Mouse (Mus musculus) intestine, postnatal 0 days (tissue): ENCODE measurements around the gene Fkbp15. TPM values are rescaled to one million over a fixed set of nuclear protein-coding genes. Genes with fewer than 3 reads are reported as not detected.

Source experiments
- ATAC-seq: fragments of 200-750 bp; cut with Nextera tagmentation; 2 replicates; pipeline ENCODE4 v1.8.0; 2017; ENCODE audit warnings: mild to moderate bottlenecking, moderate TSS enrichment, moderate library complexity
- H3K27ac ChIP-seq: fragments of 300-500 bp; sonication (generic); 2 replicates; pipeline ENCODE4 v1.5.1; 2014; ENCODE audit warnings: mild to moderate bottlenecking, low read depth, low read length, moderate library complexity
- H3K27me3 ChIP-seq: fragments of 300-500 bp; sonication (generic); replicated peaks from 2 replicates; pipeline ENCODE4 v1.6.1; 2014; ENCODE audit warnings: low read length, mixed read lengths; ENCODE audit not compliant: control insufficient read depth, insufficient read depth
- H3K36me3 ChIP-seq: fragments of 300-500 bp; sonication (generic); 2 replicates; pipeline ENCODE4 v1.6.1; 2014; ENCODE audit warnings: mild to moderate bottlenecking, moderate library complexity; ENCODE audit not compliant: control insufficient read depth, insufficient read depth
- H3K4me1 ChIP-seq: fragments of 300-500 bp; sonication (generic); replicated peaks from 2 replicates; pipeline ENCODE4 v1.6.1; 2014; ENCODE audit warnings: antibody characterized with exemption, low read length, mixed read lengths; ENCODE audit not compliant: control insufficient read depth, insufficient read depth
- H3K4me2 ChIP-seq: fragments of 300-500 bp; sonication (generic); replicated peaks from 2 replicates; pipeline ENCODE4 v1.6.1; 2014; ENCODE audit warnings: low read depth, mild to moderate bottlenecking, moderate library complexity
- H3K4me3 ChIP-seq: fragments of 300-500 bp; sonication (generic); 2 replicates; pipeline ENCODE4 v1.5.1; 2014; ENCODE audit warnings: low read depth, low read length
- H3K9ac ChIP-seq: fragments of 300-500 bp; sonication (generic); 2 replicates; pipeline ENCODE4 v1.6.1; 2014; ENCODE audit warnings: mild to moderate bottlenecking, low read depth, low read length
- H3K9me3 ChIP-seq: fragments of 300-500 bp; sonication (generic); 2 replicates; pipeline ENCODE4 v1.6.1; 2016; ENCODE audit warnings: mixed run types; ENCODE audit not compliant: control insufficient read depth
- CTCF ChIP-seq: sonication (generic); IDR thresholded peaks from 2 replicates; pipeline ENCODE4 v1.5.1; 2016; ENCODE audit warnings: low read depth, mild to moderate bottlenecking, control low read depth, antibody characterized with exemption, moderate library complexity
- WGBS: fragments of 180-500 bp; shearing (Covaris S2); extraction: QIAGEN DNeasy Blood & Tissue Kit; methylation state at CpG from one replicate; pipeline ENCODE4 v1.1.7; 2014; 5-methylcytosine and 5-hydroxymethylcytosine counted together
- polyA plus RNA-seq: library from polyadenylated mRNA; unstranded; fragments of >200 nt; fragmentation: Nextera tagmentation; extraction: Ambion mirVana; gene quantifications from 2 replicates; pipeline ENCODE4 v1.2.1, GENCODE M21; 2015

The Fkbp15 gene
- polyA plus RNA-seq, 1 experiment from 2014 or later = 16.9 TPM

- Histone ChIP-seq H3K27ac (peak overlapping the region; percentile 85; the same call in 1 of the 2 replicates), H3K4me3 (peak overlapping the region; percentile 83), H3K27me3 (no peaks in the 10 kb centered on the region), H3K36me3 (peaks cover 9% of the 10 kb centered on the region; the same call in 1 of the 2 replicates), H3K9me3 (no peaks in the 10 kb centered on the region), H3K4me2 (peak overlapping the region; percentile 75), H3K4me1 (peaks cover 6% of the 10 kb centered on the region; the same call in 1 of the 2 replicates), H3K9ac (peak overlapping the region; percentile 68)
- TF ChIP-seq CTCF = no peak
- no peak for ATAC-seq
- 38% methylated on average over 7 of the region's 7 CpGs for WGBS
These were observed 1.0 kb downstream of the Fkbp15 start for GRCm38 (mm10) chr4:62359256-62359775.

GRCm38 (mm10) chr4:62357631-62358148, 2.7 kb downstream of the Fkbp15 start:
- H3K4me3 ChIP-seq = no peak overlapping the region
- H3K36me3 ChIP-seq = peaks cover 9% of the 10 kb centered on the region; the same call in 1 of the 2 replicates
- no peak overlapping the region for H3K9ac ChIP-seq
- TF ChIP-seq CTCF = no peak
- H3K27ac ChIP-seq = no peak overlapping the region
- no peak for ATAC-seq
- no peak overlapping the region for H3K4me2 ChIP-seq
- WGBS = 78% methylated on average over 1 of the region's 1 CpGs
- no peaks in the 10 kb centered on the region for H3K27me3 ChIP-seq
- peaks cover 4% of the 10 kb centered on the region; the same call in 1 of the 2 replicates for H3K4me1 ChIP-seq
- no peaks in the 10 kb centered on the region for H3K9me3 ChIP-seq

- no peak overlapping the region for H3K4me3 ChIP-seq
- H3K27me3 ChIP-seq = no peaks in the 10 kb centered on the region
- no peak for ATAC-seq
- H3K9ac ChIP-seq = no peak overlapping the region
- peaks cover 2% of the 10 kb centered on the region; the same call in 1 of the 2 replicates for H3K4me1 ChIP-seq
- H3K36me3 ChIP-seq = peaks cover 17% of the 10 kb centered on the region
- H3K27ac ChIP-seq = no peak overlapping the region
- H3K4me2 ChIP-seq = no peak overlapping the region
- no peaks in the 10 kb centered on the region for H3K9me3 ChIP-seq
- no peak for TF ChIP-seq CTCF
- WGBS = 86% methylated on average over 2 of the region's 2 CpGs
These were observed 11.0 kb downstream of the Fkbp15 start for GRCm38 (mm10) chr4:62349371-62349770.

- no peak for TF ChIP-seq CTCF
- Histone ChIP-seq H3K9me3 (no peaks in the 10 kb centered on the region), H3K9ac (no peak overlapping the region), H3K36me3 (peaks cover 24% of the 10 kb centered on the region), H3K4me1 (peaks cover 2% of the 10 kb centered on the region; the same call in 1 of the 2 replicates), H3K4me3 (no peak overlapping the region), H3K27me3 (no peaks in the 10 kb centered on the region), H3K27ac (peak overlapping the region; percentile 54; the same call in 1 of the 2 replicates), H3K4me2 (no peak overlapping the region)
- 36% methylated on average over 2 of the region's 2 CpGs for WGBS
- ATAC-seq = no peak
These were observed 12.0 kb downstream of the Fkbp15 start for GRCm38 (mm10) chr4:62348329-62348705.

GRCm38 (mm10) chr4:62347605-62348328, 12.6 kb downstream of the Fkbp15 start:
- 0 out of 2 replicates have a peak, but pooled peaks have one; percentile 16 for ATAC-seq
- 0 out of 2 replicates have a peak overlapping the region, but pooled peaks have one; percentile 17 for H3K4me2 ChIP-seq
- no peaks in the 10 kb centered on the region for H3K9me3 ChIP-seq

GRCm38 (mm10) chr4:62345827-62346226, 14.5 kb downstream of the Fkbp15 start:
- 78% methylated on average over 4 of the region's 4 CpGs for WGBS
- H3K27ac ChIP-seq = no peak overlapping the region

More at GRCm38 (mm10) chr4:62347605-62348328, 12.6 kb downstream of the Fkbp15 start:
- Histone ChIP-seq H3K27ac (peak overlapping the region; percentile 54; the same call in 1 of the 2 replicates), H3K9ac (no peak overlapping the region), H3K27me3 (no peaks in the 10 kb centered on the region), H3K4me1 (peaks cover 2% of the 10 kb centered on the region; the same call in 1 of the 2 replicates), H3K4me3 (no peak overlapping the region), H3K36me3 (peaks cover 27% of the 10 kb centered on the region)
- WGBS = 47% methylated on average over 9 of the region's 9 CpGs
- TF ChIP-seq CTCF = no peak

More at GRCm38 (mm10) chr4:62345827-62346226, 14.5 kb downstream of the Fkbp15 start:
- H3K36me3 ChIP-seq = peaks cover 39% of the 10 kb centered on the region
- no peak overlapping the region for H3K4me3 ChIP-seq
- no peak overlapping the region for H3K4me2 ChIP-seq
- H3K9ac ChIP-seq = no peak overlapping the region
- TF ChIP-seq CTCF = no peak
- H3K27me3 ChIP-seq = no peaks in the 10 kb centered on the region
- peaks cover 2% of the 10 kb centered on the region; the same call in 1 of the 2 replicates for H3K4me1 ChIP-seq
- no peaks in the 10 kb centered on the region for H3K9me3 ChIP-seq
- ATAC-seq = no peak
